Mouse (Mus musculus) lung, postnatal 4 days (tissue): Measurements from ENCODE around the gene Slc29a1.

ENCODE experiments used
- DNase-seq, 2 experiments: peaks; one replicate each; pipeline ENCODE4 v3.0.0; 2021

Slc29a1 gene

DNA sequence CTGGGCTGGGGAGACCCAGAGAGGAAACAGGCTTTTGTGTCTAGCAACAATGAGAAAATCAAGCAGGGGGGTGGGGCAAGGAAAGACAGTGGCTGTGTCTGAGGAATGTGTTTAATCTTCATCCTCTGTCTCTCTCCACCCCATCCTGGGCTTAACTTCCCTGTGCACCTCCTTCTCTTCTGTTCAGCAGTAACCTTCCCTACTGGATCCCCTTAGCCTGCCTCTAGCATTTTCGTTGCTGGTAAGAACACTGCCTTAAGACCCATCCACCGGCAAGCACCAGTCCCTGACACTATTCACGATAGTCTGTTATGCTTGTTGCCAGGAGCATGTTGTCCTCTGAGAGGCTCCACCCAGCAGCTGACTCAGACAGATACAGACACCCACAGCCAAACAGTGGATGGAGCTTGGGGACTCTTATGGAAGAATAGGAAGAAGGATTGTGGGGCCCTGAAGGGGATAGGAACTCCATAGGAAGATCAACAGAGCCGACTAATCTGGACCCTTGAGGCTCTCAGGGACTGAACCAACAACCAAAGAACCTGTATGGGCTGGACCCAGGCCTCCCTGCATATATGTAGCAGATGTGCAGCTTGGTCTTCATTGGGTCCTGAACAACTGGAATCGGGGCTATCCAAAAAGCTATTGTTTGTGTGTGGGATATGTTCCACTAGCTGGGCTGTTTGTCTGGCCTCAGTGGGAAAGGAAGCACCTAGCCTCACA, 10.9 kb upstream of the Slc29a1 start:
- DNase-seq: peak; percentile 47 to 49

DNA sequence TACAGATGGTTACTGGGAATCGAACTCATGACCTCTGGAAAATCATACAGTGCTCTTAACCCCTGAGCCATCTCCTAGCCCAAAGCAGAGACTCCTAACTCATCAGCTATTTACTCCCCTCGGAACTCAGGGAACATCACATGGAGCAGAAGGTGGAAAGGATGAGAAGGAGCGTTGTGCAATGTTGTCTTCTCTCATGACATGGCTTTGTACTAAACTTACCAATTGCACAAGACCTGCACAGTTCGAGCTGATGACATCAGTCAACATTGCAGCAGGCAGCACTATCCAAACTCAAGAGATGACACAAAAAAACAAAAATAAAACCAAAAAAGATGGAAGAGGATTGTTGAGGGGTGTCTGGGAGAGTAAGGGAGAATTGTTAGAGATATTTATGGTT, 9.0 kb upstream of the Slc29a1 start:
- no peak for DNase-seq

- no peak for DNase-seq
These were observed 7.8 kb upstream of the Slc29a1 start for GRCm38 (mm10) chr17:45606992-45607879.

DNA sequence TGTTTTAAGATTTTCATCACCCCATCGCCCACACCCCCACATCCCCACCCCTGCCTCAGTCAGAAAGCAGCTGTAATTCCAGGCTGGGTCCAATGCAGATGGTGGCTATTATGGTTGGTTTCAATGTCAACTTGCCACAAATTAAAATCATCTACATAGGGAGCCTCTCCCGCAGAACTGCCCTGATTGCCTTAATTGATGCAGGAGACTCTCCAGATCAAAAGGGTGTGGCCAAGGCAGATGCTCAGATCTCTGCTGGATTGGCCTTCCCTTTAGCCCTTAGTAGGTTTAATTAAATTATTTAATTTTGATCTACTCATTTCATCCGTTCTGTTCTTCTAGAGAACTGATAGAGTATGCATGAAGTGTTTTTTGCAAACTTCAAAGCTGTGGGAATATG, 3.6 kb upstream of the Slc29a1 start:
- no peak for DNase-seq

GRCm38 (mm10) chr17:45601877-45602304, 2.5 kb upstream of the Slc29a1 start, which contains the start of gene Mymx:
Mymx (minus strand) TSS chr17:45602102.
- DNase-seq: no peak

DNA sequence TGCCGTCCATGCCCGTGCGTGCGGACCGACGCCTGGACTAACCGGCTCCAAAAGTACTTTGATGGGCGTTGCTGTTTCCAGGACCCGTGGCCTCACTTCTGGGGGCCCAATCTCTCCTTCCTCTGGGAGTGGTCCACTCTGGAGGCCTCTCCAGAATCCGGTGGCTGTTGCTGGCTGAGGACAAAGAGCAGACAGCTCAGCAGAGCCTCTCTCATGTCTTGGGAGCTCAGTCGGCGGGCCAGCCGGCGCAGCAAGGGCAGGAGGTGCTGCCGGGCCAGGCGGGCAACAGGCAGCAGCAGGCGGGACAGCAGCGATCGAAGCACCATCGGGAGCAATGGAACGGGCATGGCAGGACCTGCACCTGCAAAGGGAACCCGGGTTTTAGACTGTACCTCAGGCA, 1.9 kb upstream of the Slc29a1 start:
- DNase-seq: no peak

- DNase-seq: no peak
These were observed 861 bp upstream of the Slc29a1 start for GRCm38 (mm10) chr17:45600267-45600666.

- no peak for DNase-seq
These were observed 515 bp downstream of the Slc29a1 start for GRCm38 (mm10) chr17:45598891-45599290.

GRCm38 (mm10) chr17:45598376-45598775, 1.0 kb downstream of the Slc29a1 start:
- DNase-seq: no peak

GRCm38 (mm10) chr17:45597787-45598186, 1.6 kb downstream of the Slc29a1 start:
- peak; percentile 48 to 63 for DNase-seq

- DNase-seq: peak; percentile 85 to 89
These were observed 2.6 kb downstream of the Slc29a1 start for GRCm38 (mm10) chr17:45596631-45597396.

DNA sequence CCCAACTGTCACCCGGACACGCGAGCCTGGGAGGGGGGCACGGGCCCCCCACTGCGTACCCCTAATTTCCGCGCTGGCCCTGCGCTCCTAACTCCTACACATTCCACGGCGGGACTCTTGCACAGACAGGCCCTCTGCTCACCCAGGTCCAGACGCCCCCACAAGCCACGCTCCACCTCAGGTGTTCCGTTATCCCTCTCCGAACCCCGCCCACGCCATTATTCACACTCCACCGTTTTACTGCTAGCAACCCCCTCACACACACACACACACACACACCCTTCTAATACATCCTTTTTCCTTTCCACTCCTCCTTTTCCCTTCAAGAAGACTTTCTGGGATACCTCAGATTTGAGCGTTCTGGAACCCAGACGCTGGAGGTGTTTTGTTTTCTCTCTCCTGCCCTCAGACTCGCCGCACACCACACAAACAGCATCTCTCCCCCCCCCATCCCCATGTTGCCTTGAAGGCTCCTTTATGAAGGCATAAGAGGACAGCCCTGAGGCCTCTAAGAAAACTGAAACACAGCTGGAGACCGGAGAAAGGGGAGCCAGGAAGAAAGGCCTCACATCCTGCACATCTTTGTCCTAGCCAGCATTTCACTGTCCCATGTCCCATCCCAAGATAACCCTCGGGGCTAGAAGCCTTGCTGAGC, 3.5 kb downstream of the Slc29a1 start:
- DNase-seq: no peak

DNA sequence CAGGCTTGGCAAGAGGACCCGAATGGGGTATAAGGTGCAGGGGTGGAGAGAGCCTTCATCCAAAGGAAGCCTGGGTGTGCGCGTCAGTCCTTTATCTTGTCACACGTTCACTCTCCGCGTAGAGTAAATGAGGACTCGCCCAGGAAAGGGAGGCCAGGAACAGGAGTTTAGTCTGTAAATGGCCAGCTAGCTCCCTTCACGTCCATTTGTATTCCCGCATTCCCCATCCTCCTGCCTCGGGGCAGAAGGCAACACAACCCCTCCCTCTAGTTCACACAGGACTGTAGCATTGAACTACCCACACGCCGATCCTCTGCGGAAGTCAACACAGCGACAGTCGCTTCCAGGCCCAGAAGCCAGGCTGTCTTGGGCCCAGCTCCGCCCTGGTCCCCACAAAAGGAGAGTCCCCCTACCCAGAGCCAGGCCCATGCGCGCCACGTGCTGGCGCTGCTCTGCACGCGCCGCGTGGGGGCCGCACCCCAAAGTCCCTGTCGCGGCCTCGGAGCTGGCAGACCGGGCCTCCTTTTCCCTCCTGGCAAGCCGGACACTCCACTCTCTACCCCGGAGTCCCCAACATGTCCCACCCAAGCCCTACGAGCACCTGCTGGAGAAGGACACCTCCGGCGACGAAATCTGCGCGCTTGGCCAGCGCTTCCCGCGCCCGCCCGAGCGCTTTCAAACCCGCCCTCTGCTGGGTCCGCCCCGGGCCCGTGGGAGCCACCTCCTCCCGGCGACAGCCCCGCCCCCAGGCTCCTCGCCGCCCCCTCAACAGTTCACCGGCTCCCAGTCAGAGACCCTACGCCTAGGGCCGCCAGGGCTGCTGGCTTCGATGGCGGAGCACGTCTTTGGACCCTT, 4.3 kb downstream of the Slc29a1 start:
- peak; percentile 87 to 89 for DNase-seq

DNA sequence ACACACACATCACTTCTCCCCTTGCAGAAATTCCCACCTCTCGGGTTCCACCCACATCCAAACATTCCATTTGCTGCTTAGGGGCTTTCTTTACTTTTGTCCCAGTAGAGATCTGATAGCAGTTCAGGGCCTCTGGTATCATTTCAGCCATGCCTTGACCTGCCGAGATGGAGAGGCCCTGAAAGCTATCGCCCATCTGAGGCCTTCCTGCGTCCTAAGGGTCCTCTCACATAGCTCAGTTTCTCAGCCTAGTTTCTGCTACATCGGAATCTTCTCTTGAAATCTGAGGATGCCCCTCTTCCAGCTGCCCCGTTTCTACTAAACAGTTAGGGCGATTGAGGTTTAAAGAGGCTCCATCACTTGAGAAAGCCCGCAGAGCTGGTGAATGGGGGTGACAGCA, 5.2 kb downstream of the Slc29a1 start:
- no peak for DNase-seq

DNA sequence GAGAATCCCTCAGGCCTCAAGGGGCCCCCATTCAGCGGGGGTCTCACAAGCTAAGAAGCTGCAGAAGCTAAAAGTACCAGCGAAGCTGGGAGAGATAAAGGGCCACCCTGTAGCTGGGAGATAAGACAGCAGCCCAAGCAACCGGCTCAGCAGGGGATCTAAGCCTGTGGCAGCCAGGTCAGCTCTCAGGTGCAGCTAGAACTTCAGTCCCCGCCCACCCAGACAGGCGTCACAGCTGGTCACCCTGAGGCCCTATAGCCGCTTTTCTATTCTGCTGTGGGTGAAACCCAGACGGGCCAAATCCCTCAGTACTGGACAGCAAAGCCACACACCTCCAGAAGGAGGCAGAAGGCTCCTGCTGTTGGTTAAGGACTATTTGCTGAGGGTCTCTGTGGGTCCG, 5.9 kb downstream of the Slc29a1 start:
- DNase-seq: no peak

DNA sequence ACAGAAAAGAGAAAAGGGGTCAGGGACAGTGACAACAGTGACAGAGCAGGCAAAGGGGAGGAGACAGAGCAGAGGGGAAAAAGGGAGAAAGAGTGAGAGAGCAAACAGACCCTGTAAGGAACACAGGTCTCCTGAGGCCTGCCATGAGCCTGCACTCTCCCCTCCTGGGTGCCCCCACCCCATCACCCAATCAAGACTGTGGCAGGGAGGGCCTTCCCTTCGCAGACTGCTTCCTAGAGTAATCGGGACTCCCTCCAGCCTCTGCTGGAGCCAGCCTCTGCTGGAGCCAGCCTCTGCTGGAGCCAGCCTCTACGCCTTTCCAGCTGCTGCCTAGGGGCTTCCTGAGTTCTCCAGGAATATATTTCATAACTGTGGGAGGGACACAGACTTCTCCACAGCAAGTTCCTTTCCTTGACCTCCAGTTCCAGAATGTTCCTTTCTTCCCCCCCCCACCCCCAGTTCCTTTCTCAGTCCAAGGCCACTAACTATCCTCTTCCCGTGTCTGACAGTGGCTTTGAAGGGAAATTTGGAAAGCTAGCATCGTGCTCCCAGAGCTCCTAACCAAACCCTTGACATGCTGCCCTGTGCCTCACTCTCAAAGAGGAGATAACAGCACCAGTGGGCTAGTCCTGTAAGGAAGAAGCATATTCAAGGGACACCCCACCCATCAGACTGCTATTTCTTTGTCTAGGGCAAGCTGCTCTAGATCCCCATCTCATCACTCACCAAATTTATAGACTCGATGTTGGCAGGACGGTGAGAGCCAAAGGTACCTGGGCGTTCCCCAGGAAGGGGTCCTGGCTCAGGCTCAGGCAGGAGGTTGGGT, 6.6 kb downstream of the Slc29a1 start:
- DNase-seq: peak; percentile 26 to 77

DNA sequence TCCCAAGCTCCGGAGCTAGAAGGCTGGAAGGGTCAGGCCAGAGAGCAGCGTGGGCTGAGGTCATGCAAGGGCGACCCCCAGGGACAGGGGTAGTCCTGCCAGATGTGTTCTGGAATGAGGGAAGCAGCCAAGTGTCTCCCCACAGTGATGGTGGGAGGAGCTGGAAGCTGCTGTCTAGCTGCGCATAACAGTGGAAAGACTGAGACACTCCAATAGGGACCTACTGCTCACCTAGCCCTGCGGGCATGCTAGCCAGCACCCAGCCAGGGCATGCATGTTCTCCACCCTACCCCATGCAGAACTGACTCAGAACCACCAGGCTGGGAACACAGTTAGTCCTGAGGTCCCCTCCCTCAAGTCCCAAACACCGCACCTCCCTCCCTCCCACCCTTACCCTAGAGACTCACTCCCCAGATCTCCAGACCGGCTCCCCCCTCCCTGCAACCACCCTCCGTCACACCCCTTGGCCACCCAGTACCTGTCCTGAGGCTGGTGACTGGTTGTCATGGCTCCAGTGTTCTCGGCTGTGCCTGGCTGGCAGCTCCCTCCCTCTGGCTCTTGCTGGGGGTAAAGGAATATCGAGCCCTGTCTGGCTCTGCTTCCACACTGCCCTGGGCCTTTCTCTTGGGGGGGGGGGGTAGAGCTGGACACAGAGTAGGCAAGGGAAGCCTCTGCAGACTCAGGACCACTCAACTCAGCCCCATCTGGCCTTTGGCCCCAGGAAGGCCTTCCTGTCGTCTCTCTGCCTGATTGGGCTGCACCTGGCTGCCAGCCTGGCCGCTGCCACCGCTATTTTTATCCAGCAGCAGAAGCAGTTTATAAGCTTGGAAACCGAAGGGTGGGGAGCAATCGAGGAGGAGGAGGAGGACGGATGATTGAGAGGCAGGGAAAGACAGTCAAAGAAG, 7.5 kb downstream of the Slc29a1 start:
- peak in 1 of 2 experiments; percentile 4 for DNase-seq

DNA sequence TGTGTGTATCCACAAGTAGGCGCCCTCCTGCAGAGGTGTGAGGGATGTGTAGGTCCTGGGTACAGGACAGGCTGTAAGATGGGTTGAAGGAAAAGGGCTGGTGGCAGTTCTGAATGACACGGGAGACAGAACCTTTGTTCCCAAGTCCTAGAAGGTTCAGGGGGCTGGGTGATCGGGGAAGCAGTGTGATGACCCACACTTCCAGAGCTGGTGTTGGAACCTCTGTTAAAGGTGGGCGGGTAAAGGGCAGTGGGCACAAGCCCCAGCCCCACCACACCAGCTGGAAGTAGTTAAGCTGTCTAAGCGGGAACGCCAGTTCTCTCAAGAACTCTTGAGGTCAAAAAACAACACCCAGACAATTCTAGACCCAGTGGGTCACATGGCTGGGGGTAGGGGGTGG, 9.0 kb downstream of the Slc29a1 start:
- DNase-seq: no peak

DNA sequence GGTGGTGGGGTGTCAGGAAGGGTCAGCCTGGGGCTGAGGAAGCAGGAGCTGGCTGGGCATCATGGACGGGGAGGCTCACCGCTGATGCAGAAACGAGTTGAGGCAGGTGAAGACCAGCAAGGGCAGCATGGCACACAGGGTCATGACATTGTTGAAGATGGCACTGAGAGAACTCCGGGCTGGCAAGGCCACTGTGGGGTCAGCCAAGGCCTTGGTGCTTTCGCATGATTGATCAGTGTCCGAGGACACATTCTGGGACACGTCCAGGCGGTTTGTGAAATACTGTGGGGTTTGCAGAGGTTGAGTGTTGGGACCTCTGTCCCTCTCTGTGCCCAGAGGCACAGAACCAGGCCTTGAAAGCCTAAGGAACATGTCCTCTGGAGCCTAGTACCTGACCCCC, 9.6 kb downstream of the Slc29a1 start:
- DNase-seq: no peak

DNA sequence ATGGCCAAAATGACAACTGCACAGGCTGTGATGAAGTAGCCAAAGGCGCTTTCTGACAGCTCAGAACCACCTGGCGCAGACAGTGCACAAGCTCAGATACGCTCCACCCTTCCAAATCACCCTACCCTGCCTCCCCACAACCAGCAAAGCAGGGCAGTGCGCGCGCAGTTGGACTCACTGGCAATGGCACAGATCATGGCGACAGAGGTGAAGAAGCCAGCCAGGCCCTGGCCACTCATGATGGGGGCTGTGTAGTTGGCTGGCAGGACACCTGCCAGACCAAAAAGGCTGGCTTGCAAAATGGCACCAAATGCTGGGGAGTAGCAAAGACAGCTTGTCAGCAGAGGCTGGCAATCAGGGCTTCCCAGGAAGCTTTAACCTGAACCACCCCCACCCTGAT, 10.2 kb downstream of the Slc29a1 start:
- no peak for DNase-seq
